Mouse (Mus musculus) testis, postnatal 14 days (tissue): ENCODE measurements at regions not wholly inside any gene's neighbourhood (a gene's known extent, or its start where the extent isn't known, plus 50 kb on each side); places are given as distances from the start of the nearest gene placed in this dataset.

ENCODE experiments used
- DNase-seq: peaks from one replicate; pipeline ENCODE4 v3.0.0; 2021; ENCODE audit warnings: low spot score

GRCm38 (mm10) chr2:51448121-51448520 lies 179.2 kb upstream of the Tas2r134 start:
- no peak for DNase-seq

GRCm38 (mm10) chr2:51447616-51448015 lies 179.7 kb upstream of the Tas2r134 start:
- DNase-seq, result no peak

DNA sequence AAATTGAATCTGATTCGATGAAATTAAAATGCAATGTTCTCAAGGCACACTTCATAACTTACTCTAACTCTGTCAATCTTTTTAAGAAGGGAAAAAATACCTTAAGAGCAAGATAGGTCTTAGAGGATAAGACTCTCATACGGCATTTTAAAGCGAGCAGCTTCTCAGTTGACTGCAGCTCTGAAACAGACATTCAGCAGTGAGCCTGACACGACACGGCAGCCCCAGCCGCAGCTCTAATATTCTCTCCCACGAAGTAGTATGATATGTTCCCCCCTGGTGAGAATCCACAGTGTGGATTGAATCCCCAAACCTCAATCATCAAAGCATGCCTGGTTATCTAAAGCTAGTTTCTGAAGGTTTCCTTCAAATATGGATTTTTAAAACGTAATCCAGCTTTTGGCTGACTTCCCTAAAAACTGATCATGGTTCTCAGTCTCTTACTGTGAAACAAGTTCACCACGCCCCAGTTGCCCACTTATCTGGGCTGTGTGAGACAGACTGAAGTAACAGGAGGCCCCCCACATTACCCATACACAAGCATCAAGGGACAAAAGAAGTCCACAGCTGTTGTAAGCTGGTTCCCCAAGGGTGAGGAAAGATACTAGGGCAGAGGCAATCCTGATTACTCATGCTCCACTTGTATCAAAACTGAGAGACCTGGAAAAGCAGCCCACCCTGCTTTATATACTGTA lies 182.8 kb upstream of the Tas2r134 start:
- no peak for DNase-seq

DNA sequence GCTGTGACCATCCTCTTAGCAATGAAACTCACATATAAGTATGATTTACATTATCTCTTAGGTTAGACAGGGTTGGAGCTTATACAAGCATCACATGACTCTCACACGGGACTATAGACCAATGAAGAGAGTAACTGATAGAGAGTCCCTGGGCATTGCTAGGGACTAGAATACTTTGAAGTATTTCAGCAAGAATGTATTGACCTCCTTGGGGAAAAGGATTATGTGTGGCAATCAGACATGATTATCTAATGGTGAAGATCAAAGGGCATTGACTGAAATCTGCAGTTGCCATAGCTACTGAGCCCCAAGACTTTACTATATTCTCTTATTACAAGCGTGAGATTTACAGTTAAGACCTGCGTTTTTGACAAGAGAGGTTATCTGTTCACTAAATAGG lies 183.4 kb upstream of the Tas2r134 start:
- DNase-seq, result no peak

DNA sequence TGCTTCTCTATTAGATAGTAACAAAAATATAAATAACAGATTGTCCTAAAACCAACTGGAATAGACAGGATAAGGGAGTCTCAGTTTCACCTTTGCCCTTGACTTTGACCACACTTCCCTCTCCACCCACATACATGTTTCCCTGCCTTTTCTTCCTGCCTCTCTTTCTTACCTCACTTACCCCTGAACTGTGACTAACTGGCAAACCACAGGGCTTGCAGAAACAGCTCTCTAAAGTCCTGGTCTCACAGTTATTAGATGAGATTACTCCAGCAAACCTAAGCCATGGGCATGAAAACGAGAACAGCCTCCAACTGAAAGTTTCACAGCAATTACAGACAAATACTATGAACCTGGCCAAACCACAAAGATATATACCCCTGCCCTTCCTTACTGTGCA lies 188.3 kb upstream of the Tas2r134 start:
- no peak for DNase-seq

GRCm38 (mm10) chr2:51436590-51436989 lies 190.7 kb upstream of the Tas2r134 start:
- peak; percentile 27 for DNase-seq

DNA sequence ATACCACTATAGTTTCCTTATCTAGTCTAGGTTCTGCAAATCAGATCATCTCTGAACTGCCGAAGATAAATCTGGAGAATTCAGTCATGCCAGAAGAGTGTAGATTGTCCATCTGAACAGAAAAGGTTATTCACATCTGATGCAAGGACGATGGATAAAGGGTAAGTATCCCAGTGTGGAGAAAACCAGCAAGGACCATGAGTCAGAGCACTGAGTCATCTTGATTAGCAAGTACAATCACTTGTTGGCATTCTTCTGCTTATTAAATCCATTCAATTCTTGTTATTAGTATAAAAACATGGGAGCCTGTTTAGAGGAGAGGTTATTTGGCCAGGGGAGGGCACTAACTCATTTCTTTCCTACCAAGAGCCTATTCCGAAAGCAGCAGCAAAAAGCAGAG lies 195.7 kb upstream of the Tas2r134 start:
- DNase-seq, result no peak

DNA sequence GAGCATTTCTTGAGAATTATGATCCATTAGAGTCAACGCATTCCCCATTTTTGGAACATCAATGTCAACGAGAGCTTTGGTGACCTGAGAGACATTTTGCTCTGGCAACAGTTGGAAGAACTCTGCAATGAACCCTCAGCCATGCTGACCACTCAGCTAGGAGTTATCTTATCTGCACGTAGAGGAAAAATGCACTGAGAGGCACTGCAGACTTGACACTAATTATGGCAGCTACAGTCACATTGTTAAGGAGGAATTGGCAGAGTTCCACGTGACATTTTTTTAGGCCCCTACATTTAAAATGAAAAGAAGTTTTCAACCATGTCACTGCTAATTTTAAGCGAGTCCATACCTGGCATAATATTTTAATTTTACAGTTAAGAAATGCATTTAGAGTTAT lies 197.6 kb upstream of the Tas2r134 start:
- DNase-seq, result no peak

- DNase-seq, result no peak
These were observed 204.9 kb upstream of the Tas2r134 start for GRCm38 (mm10) chr2:51422442-51422841.

DNA sequence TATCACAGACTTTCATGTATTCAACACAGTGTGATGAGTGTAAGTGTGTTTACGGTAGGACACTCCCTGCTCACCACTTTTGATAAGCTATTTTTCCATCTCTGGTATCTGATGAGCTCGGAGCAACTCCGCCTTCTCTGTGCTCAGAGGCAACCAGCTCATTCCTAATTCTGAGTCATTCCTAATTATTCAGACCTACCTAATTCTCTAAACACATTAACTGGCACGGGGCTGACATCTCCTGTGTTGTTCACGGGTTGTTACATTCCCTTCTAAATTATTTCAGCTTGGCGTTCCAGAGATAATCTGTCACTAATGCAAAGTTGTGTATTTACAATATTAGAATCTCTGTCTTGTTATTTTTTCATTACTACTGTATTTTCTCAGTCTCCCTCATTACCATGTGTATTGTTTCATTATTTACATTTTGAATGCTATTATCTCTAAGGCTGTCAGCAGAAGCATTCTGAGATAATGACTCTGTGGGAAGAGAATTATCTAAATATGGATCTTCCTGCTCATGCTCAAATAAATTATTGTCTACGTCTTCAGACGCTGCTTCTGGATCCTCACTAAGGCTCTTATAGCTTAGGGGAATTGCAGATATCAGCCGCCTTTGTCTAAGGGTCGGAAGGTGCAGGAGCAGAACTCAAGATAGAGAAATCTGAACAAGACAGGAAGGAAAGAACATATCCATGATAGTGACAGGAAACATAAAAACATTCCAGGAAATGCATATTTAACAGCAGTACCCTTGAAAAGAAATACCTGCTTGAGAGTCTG lies 209.2 kb upstream of the Tas2r134 start:
- no peak for DNase-seq

- DNase-seq, result no peak
These were observed 238.9 kb upstream of the Tas2r134 start for GRCm38 (mm10) chr2:51388390-51388789.

DNA sequence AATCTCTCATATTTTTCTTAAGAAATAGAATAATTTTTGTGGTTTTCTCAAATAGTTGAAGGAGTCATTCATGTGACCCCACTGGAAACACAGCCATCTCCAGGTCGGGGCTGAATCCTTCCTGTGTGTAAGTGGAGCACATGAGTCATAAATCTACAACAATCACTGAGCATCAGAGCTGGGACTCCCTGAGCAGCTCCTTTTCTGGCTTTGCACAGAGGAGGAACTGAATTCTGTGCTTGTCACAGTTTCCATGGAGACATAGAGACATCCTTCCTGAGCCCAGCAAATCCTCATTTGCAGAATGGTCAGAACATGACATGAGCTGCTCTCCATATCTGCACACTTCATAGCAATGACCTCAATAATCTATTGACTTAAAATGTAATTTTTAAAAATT lies 238.2 kb upstream of the Rnd3 start:
- DNase-seq, result no peak

GRCm38 (mm10) chr2:51376597-51376996 lies 227.7 kb upstream of the Rnd3 start:
- DNase-seq, result no peak

DNA sequence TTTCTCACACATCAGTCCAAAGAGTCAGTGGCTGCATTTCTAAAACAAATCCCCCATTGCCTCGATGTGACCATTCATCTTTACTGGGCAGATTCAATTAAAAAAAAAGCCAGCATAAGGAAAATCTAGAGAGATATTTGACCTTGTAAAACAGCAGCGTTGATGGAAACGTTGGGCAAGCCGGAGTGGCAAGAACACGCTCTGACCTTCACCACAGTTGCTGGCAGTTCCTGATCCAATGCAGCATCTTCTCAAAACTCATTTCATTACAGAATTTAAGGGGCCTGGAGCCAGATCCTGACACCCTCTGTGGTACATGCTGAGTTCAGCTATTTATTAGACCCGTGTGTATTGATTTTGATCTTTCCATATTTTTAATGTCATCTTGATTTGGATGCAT lies 225.7 kb upstream of the Rnd3 start:
- DNase-seq, result no peak

GRCm38 (mm10) chr2:51372771-51373170 lies 223.9 kb upstream of the Rnd3 start:
- DNase-seq, result no peak

- DNase-seq, result no peak
These were observed 214.1 kb upstream of the Rnd3 start for GRCm38 (mm10) chr2:51362825-51363616.

- no peak for DNase-seq
These were observed 206.4 kb upstream of the Rnd3 start for GRCm38 (mm10) chr2:51355281-51355680.

DNA sequence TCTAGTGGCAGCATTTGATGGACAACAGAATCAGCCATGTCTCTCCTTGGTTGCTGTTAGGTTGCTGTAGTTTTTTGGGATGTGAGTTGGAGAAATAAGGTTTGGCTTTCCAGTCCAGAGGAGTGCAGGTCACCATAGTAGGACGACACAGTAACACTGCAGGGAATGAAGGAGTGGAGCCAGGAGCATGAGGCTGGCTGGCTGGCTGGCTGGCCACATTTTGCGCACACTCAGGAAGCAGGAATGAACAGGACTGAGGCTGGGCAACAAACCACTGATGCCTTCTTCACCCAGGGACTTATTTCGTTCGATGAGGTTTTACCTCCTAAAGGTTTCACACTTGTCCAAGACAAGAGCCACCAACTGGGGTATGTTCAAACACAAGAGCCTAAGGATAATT lies 205.9 kb upstream of the Rnd3 start:
- no peak for DNase-seq

DNA sequence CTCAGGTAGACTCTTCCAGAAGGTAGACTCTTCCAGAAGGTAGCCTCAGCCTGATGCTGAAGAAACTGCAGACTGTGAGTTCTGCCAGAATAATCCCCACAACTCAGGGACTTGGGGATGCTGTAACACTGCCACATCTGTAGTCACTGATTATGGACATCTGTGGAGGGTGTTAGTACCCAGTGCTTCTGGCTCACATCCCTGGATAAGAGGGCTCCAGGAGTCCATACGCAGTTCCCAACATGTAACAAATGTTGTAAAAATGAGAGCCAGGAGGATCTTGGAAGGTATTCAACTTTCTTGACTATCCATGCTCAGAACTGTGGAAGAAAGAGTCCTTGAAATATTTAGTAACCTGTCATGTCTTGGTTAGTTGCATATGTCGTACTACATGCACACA lies 200.7 kb upstream of the Rnd3 start:
- no peak for DNase-seq

DNA sequence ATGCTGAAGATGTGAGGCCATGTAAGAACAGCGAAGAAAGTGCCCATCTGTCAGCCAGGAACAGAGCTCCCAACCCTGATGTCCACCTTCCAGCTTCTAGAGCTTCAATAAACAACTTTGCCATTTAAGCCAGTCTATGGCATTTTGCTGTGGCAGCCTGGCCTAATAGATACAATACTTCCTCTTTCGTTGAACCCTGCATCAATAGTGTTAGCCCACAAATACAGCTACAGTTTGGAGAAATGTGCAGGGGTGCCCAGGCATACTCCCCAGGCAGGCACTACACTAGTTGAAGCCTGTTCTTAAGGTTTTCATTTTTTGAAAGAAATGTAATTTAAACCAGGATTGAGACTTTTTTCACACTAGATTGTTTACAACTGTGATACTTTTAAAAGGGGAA lies 199.9 kb upstream of the Rnd3 start:
- no peak for DNase-seq

DNA sequence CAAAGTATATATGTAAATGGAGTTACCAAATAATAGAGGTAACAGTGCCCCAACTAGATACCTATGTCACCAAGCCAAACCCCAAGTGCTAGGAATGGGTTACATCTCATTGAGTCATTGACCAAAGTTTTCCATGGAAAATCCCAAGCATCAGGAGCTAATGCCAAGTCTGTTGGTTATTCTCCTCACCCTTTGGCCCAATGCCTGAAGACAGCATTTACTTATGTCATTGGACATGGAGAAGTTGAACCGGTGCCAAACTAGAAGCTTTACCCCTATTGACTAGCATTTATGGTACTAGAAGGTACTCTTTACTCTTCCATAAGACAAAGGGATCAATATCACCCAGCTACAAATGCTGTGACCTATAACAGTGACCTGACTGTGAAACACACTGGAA lies 198.2 kb upstream of the Rnd3 start:
- no peak for DNase-seq

GRCm38 (mm10) chr2:51342421-51342820 lies 193.5 kb upstream of the Rnd3 start:
- no peak for DNase-seq

DNA sequence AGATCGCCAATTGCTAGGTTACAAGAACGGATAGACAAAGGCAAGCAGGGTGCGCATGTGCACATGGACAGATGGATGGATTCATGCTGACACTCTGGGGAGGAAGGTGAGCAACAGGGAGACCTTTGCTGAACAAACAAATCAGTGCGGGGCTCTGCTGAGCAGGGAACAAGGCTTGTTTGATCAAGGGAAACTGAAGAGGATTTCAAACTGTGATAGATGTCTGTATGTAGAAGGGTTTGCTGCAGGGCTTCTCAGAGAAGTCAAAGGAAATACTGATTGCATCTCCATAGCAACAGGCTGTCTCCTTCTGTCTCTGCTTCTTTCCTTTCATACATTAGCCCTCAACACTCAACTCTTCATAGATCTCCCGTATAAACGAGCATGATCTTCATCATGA lies 185.5 kb upstream of the Rnd3 start:
- no peak for DNase-seq
